Mouse (Mus musculus) liver, embryonic 14 days (tissue): ENCODE measurements around the gene Dnajc9. TPM values are rescaled to one million over a fixed set of nuclear protein-coding genes. Genes with fewer than 3 reads are reported as not detected.

Source experiments
- polyA plus RNA-seq: library from polyadenylated mRNA; depleted of rRNA; stranded (reverse); fragments of >200 nt; gene quantifications from 2 replicates; pipeline ENCODE4 v1.2.3, GENCODE M21; 2012; rRNA removed

Dnajc9 gene
- polyA plus RNA-seq: 77.2 and 80.5 TPM in 2 replicates

GRCm38 (mm10) chr14:20388441-20389129 lies at the start of gene Dnajc9:
TSS of gene Dnajc9 (minus strand) at chr14:20388910.

GRCm38 (mm10) chr14:20393205-20393913 lies 4.6 kb upstream of the Dnajc9 start, which contains the start of gene Mrps16:
TSS of gene Mrps16 (minus strand) at chr14:20393634.

DNA sequence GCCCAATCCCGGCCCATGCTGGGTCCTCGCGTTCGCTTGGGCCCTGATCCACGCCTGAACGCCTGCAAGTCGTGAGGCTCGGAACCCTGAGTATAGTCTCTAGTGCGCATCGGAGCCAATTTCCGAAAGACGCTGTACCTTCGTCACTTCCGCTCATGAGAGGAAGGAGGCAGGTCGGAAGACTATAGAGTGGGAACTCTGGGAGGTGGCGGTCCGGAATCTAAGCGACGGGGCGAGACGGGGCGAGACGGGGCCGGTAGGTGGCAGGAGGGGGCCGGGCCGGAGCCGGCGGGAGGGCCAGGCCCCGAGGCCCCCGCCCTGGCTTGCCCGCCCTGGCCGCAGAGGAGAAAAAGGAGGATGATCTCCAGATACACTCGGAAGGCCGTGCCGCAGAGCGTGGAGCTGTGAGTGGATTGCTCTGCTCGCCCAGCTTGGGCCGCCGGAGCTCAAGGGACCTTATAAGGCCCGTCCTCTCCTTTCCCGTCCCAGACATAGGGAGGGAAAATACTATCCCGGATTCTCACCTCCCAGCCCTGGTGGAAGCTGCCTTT lies 40.6 kb downstream of the Dnajc9 start, which contains the start of the genes Ecd and Fam149b:
Gene Ecd (minus strand): TSS at position 131 of the 551 bp plus-strand sequence.
Gene Fam149b (plus strand): TSS at position 172 of the 551 bp plus-strand sequence.

Other genes with a start within 250 kb of the Dnajc9 start
- gene Kcnk5, start 207.1 kb downstream of the Dnajc9 start, polyA plus RNA-seq: 3.1 and 3.2 TPM in 2 replicates
- gene Kcnk16, start 119.7 kb downstream of the Dnajc9 start, polyA plus RNA-seq: 4.5 and 5.5 TPM in 2 replicates
- 7.0 and 7.5 TPM in 2 replicates for gene Nudt13, start 94.2 kb downstream of the Dnajc9 start, polyA plus RNA-seq
- 15.4 and 18.1 TPM in 2 replicates for gene Ecd, start 40.8 kb downstream of the Dnajc9 start, polyA plus RNA-seq
- 7.5 and 7.6 TPM in 2 replicates for gene Fam149b, start 40.7 kb downstream of the Dnajc9 start, polyA plus RNA-seq
- 20.7 and 22.9 TPM in 2 replicates for gene Mrps16, start 4.7 kb upstream of the Dnajc9 start, polyA plus RNA-seq
- gene Cfap70, start 63.3 kb upstream of the Dnajc9 start, polyA plus RNA-seq: 0.01 and 0.16 TPM in 2 replicates
- 37.5 and 39.0 TPM in 2 replicates for gene Anxa7, start 91.2 kb upstream of the Dnajc9 start, polyA plus RNA-seq
- 1.4 and 1.9 TPM in 2 replicates for gene Mss51, start 108.0 kb upstream of the Dnajc9 start, polyA plus RNA-seq
- 25.2 and 29.3 TPM in 2 replicates for gene Ppp3cb, start 157.7 kb upstream of the Dnajc9 start, polyA plus RNA-seq